Mouse (Mus musculus) heart, postnatal 25 days (tissue): ENCODE measurements around the gene Slc4a1. TPM values are rescaled to one million over a fixed set of nuclear protein-coding genes. Genes with fewer than 3 reads are reported as not detected.

ENCODE experiments used
- DNase-seq: peaks from one replicate; pipeline ENCODE4 v3.0.0; 2022; ENCODE audit warnings: low spot score
- intact Hi-C: fragments of 180-260 bp; cut with DNase I; formaldehyde crosslinking; loops from one replicate; pipeline ENCODE4 v1.15.1; 2025
- microRNA-seq: library from miRNA; unstranded; fragments of <30 nt; microRNA quantifications from one replicate; pipeline ENCODE4 v1.2.0, GENCODE M21; 2022
- total RNA-seq, 2 experiments: library from RNA; stranded (reverse); gene quantifications; 2 replicates each; pipeline ENCODE4 v1.2.3; 2021

Slc4a1 gene
- total RNA-seq, 2 experiments from 2014 or later, result 5.3 to 9.5 TPM

DNA sequence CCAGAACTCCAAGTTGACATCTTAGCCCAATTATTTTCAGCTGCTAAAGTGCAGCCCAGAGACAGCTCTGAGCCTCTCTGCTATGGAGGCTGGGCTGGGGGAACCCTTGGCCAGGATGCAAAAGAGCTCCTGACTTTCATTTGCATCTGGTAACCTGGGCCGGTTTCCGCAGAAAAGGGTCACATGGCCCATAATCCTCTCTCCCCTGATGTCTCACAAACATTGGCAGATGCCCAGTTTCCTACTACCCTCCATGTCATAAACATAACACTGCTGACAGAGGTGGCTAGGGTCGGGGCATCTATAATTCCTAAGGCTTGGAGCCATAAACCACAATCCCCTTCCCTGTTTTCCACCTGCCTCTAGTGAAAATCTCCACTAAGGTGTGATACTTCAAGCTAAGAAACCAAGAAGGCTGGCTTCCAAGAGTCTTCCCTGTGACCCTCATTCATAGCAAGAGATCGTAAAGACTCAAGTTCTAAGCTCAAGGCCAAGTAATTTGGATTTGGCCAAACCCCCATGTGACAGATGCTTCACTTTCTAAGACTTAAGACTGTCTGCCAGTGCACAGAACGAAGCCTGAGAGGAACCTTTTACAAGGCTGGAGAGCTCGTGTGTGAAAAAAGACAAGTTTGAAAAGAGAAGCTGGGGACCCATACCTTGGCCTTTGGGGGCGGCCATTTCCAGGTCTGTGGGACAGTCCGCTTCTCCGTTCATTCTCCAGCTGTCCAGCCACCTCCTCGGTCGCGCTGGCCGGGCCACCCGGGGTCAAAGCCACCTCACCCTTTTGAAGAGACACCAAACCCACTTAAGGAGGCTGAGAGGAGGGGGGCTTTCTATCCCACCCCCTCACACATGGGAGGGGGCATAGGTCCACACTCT is 50.1 kb downstream of the Slc4a1 start:
- intact Hi-C loops, result no loop called here

DNA sequence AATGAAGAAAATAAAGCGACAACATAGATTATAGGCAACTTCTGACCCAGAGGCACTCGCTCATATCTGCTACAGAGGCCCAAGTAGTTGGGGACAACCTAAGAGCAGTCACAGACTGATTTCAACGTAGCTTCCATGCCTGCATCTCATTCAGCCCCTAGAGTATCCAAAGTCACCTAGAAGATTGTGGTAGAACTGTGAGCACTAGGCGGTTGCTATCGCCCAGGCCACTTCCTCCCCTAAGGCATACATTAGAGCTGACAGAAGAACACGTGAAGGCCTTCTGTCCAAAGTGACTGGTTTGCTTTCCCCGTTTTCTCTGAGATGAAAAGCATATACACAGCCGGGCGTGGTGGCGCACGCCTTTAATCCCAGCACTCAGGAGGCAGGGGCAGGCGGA is 51.7 kb downstream of the Slc4a1 start:
- intact Hi-C loops, result no loop called here

More for the DNA sequence above, 50.1 kb downstream of the Slc4a1 start:
- no peak for DNase-seq

DNA sequence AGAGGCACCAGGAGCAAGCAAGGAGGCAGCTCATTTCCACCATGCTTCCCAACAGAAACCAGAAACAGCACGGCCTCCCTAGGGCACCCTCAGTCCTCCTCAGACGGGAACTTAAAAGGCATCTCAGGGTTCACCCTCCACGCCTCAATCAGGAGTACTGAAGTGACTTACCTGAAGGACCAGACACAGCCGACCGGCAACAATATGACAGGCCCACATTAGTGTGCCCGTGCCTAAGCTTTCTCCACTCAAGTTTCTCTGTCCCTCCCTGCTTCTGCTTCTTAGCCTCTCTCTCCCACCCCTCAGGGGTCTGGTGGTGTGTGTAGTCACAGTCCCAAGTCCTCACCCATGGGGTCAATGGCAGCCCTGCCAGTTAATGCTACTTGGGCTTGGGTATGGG is 53.4 kb downstream of the Slc4a1 start:
- intact Hi-C loops, result no loop called here

More for the DNA sequence above, 51.7 kb downstream of the Slc4a1 start:
- DNase-seq, result no peak

DNA sequence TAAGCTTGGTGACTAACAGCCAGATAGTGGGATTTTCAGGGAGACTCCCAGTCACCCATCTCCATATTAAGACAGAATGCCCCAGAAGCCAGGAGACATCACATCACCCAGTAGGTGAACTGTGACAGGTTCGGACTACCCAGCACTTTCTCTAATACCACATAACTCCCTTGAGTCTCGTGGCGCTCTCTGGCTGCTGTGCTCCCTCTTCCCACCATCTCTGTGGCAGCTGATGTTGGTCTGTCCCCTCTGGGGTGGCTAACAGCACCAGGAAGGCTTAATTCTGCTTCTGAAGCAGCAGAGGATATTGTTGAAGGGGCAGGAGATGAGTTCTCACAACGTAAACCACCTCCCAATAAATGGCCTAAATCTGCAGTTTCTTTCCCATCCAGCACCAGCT is 54.0 kb downstream of the Slc4a1 start:
- intact Hi-C loops, result no loop called here

More for the DNA sequence above, 53.4 kb downstream of the Slc4a1 start:
- DNase-seq, result no peak

DNA sequence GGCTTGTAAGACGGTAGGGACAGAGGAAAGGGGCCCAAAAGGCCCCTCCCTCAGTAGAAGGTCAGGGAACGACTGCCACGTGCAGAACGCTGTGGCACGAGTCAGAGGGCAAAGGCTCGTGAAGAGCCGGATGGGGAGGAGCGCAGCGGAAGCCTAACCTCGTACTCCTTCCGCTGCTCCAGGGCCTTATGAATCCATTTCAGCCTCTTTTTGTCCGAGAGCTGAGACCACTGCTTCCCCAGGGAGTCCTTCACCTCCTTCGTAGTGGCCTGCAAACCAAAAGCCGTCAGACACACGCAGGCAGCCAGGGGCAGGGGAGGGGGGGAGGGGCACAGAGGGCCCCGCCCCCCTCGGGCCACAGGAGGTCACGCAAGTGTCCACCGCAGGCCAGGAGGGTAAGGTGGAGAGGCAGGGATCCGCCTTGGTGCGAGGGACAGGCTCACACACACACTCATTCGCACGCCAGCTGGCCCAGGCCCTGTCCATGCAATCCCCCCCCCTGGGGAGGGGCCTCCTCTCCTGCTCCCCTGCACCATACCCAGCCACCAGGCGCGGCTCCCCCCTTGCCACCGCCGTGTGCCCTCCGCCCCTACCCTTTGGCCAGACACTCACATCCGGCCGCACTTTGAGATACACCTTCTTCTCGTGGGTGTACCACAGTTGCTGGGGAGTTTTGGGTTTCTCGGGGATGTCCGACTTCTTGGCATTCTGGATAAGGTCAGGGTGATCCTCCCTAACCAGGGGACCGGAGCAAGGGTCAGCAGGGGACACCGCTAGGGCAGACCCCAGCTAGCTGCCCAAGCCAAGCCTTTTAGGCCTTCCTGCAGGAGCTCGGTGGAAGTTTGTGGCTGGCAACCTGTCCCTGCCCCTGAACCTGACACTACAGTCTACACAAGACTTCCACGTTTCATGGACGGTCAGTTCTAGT is 55.0 kb downstream of the Slc4a1 start:
- intact Hi-C loops, result no loop called here
- no peak for DNase-seq

More for the DNA sequence above, 54.0 kb downstream of the Slc4a1 start:
- DNase-seq, result no peak

DNA sequence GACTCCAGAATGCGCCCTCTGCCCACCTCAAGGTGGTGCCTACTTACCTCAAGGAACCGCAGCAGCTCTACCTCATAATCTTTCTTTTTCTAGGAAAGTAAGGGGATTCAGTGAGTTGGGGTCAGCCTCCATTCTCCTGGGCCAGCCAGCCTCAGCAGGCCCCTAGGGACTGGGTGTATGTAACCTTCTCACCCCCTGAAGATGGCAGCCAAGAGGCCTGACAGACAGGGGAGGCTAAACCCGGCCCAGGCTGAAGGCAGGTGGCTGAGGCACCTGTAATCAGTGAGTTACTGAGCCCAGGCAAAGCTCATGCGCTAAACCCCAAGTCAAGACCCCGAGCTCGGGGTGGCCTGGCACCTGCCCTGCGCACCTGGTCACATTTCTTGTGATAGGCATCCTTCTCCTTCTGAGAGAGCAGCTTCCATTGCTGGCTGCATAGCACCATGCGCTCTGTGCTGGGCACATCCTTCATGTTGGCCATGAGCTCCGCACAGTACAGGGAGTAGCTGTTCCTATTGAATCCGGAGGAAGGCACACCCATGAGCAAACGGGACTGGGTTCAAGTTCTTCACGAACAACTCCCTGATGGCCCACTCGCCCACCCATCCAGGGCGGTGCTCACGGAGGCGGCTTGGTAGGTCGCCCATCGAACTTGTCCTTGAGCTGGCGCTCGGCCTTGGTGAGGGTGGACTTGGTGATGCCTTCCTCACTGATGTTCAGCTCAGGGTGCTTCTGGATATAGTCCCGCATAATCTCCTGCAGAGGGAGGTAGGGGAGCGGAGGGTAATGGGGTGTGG is 56.0 kb downstream of the Slc4a1 start:
- intact Hi-C loops, result loop anchor here (1.0 to 2.0 kb wide), 2 partner anchors 101 to 121 kb away; partner anchors contain the start of gene Grn
- DNase-seq, result no peak

- intact Hi-C loops, result loop anchor here (1.0 to 2.0 kb wide), 2 partner anchors 102 to 122 kb away; partner anchors contain the start of gene Grn
- DNase-seq, result peak; percentile 94
Observed at GRCm38 (mm10) chr11:102308979-102309378, 57.0 kb downstream of the Slc4a1 start.

DNA sequence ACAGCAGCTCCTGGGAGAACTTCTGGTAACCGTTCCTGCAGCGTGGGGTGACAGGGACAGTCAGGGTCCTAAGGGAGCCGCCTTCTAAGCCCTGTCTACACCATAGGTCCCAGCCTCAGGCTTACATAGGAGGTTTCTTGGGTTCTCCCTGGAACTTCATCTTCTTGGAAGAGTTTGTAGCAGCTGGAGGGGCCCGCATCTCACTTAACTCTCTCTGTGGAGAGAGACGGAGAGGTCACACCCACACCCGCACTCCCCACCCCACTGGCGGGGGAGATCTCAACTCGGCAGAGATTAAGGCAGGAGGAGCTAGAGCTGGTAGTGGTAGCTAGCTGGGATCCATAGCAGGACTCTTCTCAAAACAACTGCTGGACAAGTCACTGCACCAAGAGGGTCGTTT is 57.9 kb downstream of the Slc4a1 start:
- no peak for DNase-seq
- intact Hi-C loops, result loop anchor here (2.0 kb wide), 1 partner anchor 123 kb away; the partner anchor contains the start of gene Grn

DNA sequence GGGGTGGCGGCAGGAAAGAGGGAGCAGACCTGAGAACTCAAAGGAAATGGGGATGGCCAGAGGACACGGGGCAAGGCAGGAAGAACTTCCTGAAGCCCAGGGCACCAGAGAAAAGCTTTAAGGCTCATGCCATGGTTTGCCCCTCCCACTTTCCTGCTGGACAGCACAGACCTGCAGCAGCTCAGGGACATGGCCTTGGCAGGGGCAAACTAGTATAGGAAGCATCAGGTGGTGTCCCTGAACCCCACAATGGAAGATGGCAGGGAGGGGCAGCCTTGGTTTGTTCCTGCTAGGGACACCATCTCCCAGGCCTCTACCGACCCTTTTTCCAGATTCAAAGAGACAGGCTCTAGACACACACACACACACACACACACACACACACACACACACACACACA is 60.6 kb downstream of the Slc4a1 start:
- intact Hi-C loops, result no loop called here
- DNase-seq, result no peak

GRCm38 (mm10) chr11:102304141-102304540 is 61.9 kb downstream of the Slc4a1 start:
- intact Hi-C loops, result no loop called here
- no peak for DNase-seq

- DNase-seq, result no peak
- intact Hi-C loops, result no loop called here
Observed at GRCm38 (mm10) chr11:102299839-102300238, 66.2 kb downstream of the Slc4a1 start.

Small RNA genes lying within 50 kb of the gene (microRNA-seq; reads per million reads assigned to microRNA genes)
- gene Mir6930, result not detected

Other genes starting within 250 kb of the Slc4a1 start
- gene Nags, start 220.7 kb downstream of the Slc4a1 start, total RNA-seq, result not detected
- gene Tmem101, start 209.8 kb downstream of the Slc4a1 start, total RNA-seq, result 10 to 100 TPM; 14.3 to 17.5 TPM
- gene Lsm12, start 180.9 kb downstream of the Slc4a1 start, total RNA-seq, result 10 to 100 TPM; 46.6 to 51.5 TPM
- gene G6pc3, start 176.6 kb downstream of the Slc4a1 start, total RNA-seq, result 10 to 100 TPM; 40.3 to 41.8 TPM
- gene Hdac5, start 136.0 kb downstream of the Slc4a1 start, total RNA-seq, result 100 to 1,000 TPM; 129 to 136 TPM
- under 1 TPM; 0.10 to 0.39 TPM for gene BC030867, start 117.3 kb downstream of the Slc4a1 start, total RNA-seq
- under 1 TPM; 0.61 to 0.68 TPM for gene Asb16, start 97.5 kb downstream of the Slc4a1 start, total RNA-seq
- gene Tmub2, start 81.3 kb downstream of the Slc4a1 start, total RNA-seq, result 10 to 100 TPM; 20.7 to 23.3 TPM
- 10 to 100 TPM; 21.1 to 21.7 TPM for gene Atxn7l3, start 69.6 kb downstream of the Slc4a1 start, total RNA-seq
- 10 to 100 TPM; 56.7 to 57.3 TPM for gene Ubtf, start 46.5 kb downstream of the Slc4a1 start, total RNA-seq
- not detected for gene Rundc3a, start 27.2 kb upstream of the Slc4a1 start, total RNA-seq
- gene Slc25a39, start 41.7 kb upstream of the Slc4a1 start, total RNA-seq, result 100 to 1,000 TPM; 163 to 175 TPM
- 100 to 1,000 TPM; 101 to 104 TPM for gene Grn, start 64.1 kb upstream of the Slc4a1 start, total RNA-seq
- gene Fam171a2, start 81.5 kb upstream of the Slc4a1 start, total RNA-seq, result 1 to 10 TPM; 5.8 to 6.5 TPM
- 1 to 10 TPM; 3.5 to 4.5 TPM for gene Itga2b, start 103.9 kb upstream of the Slc4a1 start, total RNA-seq
- 10 to 100 TPM; 19.3 to 23.2 TPM for gene Gpatch8, start 190.2 kb upstream of the Slc4a1 start, total RNA-seq
- gene Gm11627, start 213.3 kb upstream of the Slc4a1 start, total RNA-seq, result 1 to 10 TPM; 2.2 TPM
- 1 to 10 TPM; 4.7 to 5.0 TPM for gene Fzd2, start 238.2 kb upstream of the Slc4a1 start, total RNA-seq